Mouse (Mus musculus) megakaryocyte, embryonic 14.5 days (primary cell): Measurements from ENCODE around the gene Etv6. TPM values are rescaled to one million over a fixed set of nuclear protein-coding genes. Genes with fewer than 3 reads are reported as not detected.
"Not testable (repeated sequence)": the region's sequence is repeated elsewhere in the genome, so short reads cannot be mapped to it uniquely, and the experiment has no call there.

Experiments
- H3K27me3 ChIP-seq: replicated peaks from 2 replicates; pipeline ENCODE3; 2012; ENCODE audit warnings: inconsistent platforms
- H3K36me3 ChIP-seq: replicated peaks from 2 replicates; pipeline ENCODE3; 2012; ENCODE audit warnings: low read length, inconsistent platforms, mixed read lengths
- H3K4me1 ChIP-seq: 2 replicates; pipeline ENCODE4 v1.6.1; 2012; ENCODE audit warnings: inconsistent platforms
- H3K4me3 ChIP-seq: replicated peaks from 2 replicates; pipeline ENCODE3; 2012; ENCODE audit warnings: moderate library complexity, mild to moderate bottlenecking, inconsistent platforms
- H3K9me3 ChIP-seq: 2 replicates; pipeline ENCODE4 v1.6.1; 2012; ENCODE audit warnings: inconsistent platforms
- FLI1 ChIP-seq: IDR thresholded peaks from 2 replicates; pipeline ENCODE4 v1.6.1; 2012; ENCODE audit warnings: low read length, inconsistent platforms, mixed read lengths
- GATA1 ChIP-seq: IDR thresholded peaks from 3 replicates; pipeline ENCODE4 v1.6.1; 2012; ENCODE audit warnings: mixed read lengths, low read length, inconsistent platforms, borderline replicate concordance
- polyA plus RNA-seq: library from polyadenylated mRNA; stranded (reverse); fragments of >175 nt; gene quantifications from 2 replicates; pipeline ENCODE4 v1.2.3, GENCODE M21; 2012; ENCODE audit warnings: low replicate concordance; ENCODE audit not compliant: insufficient read depth

Gene Etv6
- 152 and 256 TPM in 2 replicates for polyA plus RNA-seq

DNA sequence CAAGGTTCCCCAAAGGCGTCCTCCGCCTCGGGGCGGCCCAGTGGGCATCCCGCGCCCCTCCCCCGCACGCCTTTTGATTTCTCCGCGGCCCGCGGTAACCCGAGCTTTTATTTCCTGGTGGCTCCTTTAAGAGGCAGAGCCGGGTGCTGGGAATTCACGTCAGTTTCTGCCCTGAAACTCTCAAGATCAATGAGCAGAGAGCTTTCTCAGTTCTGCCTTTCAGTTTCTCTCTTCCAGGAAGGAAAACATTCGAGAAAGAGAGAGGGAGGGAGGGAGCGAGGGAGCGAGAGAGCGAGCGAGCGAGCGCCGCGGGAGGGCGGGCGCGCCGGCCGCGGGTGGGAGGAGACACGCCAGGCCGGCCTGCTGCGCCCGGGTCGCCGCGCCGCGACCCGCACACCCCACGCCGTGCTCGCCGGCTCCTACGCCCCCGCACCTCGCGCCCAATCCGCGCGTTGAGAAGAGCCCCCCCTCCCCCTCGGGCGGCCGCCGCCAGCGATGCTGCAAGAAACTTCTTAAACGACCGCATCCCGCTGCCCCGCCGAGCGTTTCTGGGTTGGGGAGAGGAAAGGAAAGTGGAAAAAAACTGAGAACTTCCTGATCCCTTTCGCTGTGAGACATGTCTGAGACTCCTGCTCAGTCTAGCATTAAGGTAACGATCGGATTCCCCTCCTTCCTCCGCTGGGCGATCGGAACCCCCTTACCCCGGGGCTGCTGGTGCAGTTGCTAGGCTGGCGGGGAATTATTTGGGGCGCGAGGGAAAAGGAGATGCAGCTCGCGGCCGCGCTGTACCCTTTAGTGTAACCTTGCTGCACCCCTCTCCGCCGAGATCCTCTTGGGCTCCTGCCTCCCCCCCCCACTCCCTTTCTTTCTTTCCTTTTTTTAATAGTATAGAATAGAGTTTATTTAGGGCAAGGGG lies at the start of gene Etv6:
Etv6 (plus strand) TSS at position 211 of the 916 bp plus-strand sequence.
- Histone ChIP-seq H3K4me1 (peaks cover 36% of the 10 kb centered on the region), H3K36me3 (peaks cover 4% of the 10 kb centered on the region), H3K27me3 (no peaks in the 10 kb centered on the region), H3K9me3 (no peaks in the 10 kb centered on the region), H3K4me3 (peak within 1 kb of the TSS; percentile 97)
- no peak for TF ChIP-seq FLI1
- TF ChIP-seq GATA1 = no peak

DNA sequence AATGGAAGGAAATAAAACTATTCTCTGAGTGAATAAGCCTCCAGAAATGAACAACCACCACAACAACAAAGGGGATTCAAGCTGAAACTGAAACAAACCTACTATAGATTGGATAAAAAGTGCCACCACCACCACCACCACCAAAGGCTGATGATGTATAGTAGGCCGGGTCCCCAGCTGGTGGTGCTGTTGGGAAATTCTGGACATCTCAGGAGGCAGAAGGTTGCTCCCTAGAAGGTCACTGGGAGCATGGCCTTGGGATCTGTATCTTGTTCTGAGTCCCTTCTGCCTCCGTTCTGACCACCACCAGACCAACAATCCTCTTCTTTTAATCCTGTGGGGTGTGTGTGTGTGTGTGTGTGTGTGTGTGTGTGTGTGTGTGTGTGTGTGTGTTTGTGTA lies 49.3 kb upstream of the Etv6 start:
- no peak overlapping the region for H3K4me3 ChIP-seq
- TF ChIP-seq FLI1 = no peak
- TF ChIP-seq GATA1 = no peak
- H3K27me3 ChIP-seq = peaks cover 1% of the 10 kb centered on the region
- no peaks in the 10 kb centered on the region for H3K9me3 ChIP-seq
- no peaks in the 10 kb centered on the region for H3K36me3 ChIP-seq
- peaks cover 45% of the 10 kb centered on the region for H3K4me1 ChIP-seq

- Histone ChIP-seq H3K36me3 (no peaks in the 10 kb centered on the region), H3K4me3 (no peak overlapping the region), H3K27me3 (peaks cover 1% of the 10 kb centered on the region), H3K9me3 (no peaks in the 10 kb centered on the region), H3K4me1 (peaks cover 45% of the 10 kb centered on the region)
- no peak for TF ChIP-seq GATA1
- TF ChIP-seq FLI1 = no peak
These were observed 48.4 kb upstream of the Etv6 start for GRCm38 (mm10) chr6:133987068-133987591.

DNA sequence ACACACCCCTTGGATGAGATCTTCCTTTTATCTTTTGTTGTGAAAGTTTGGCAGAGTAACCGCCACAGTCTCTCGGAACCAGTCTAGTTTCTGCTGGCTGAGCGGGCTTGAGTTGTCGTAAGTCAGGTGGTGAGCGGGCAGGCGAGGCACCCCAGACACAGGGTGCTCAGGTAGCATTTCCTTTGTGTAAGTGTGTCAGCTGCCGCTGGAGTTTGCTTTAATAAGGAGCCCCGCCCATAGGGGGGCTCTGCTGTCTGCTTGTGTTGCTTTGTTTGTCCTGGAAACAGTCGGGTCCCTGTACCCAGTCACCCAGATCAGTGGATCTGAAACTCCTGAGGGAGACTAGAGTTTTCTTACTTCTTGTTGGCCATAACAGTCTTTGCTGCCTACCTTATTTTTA lies 47.5 kb upstream of the Etv6 start:
- TF ChIP-seq GATA1 (no peak), FLI1 (no peak)
- Histone ChIP-seq H3K36me3 (no peaks in the 10 kb centered on the region), H3K4me1 (peaks cover 45% of the 10 kb centered on the region), H3K9me3 (no peaks in the 10 kb centered on the region), H3K27me3 (peaks cover 1% of the 10 kb centered on the region), H3K4me3 (no peak overlapping the region)

- TF ChIP-seq GATA1 = no peak
- no peak for TF ChIP-seq FLI1
- Histone ChIP-seq H3K27me3 (peaks cover 3% of the 10 kb centered on the region), H3K4me3 (no peak overlapping the region), H3K9me3 (no peaks in the 10 kb centered on the region), H3K36me3 (no peaks in the 10 kb centered on the region), H3K4me1 (peaks cover 8% of the 10 kb centered on the region)
These were observed 38.0 kb upstream of the Etv6 start for GRCm38 (mm10) chr6:133997461-133997860.

- Histone ChIP-seq H3K9me3 (no peaks in the 10 kb centered on the region), H3K4me1 (peaks cover 8% of the 10 kb centered on the region), H3K36me3 (no peaks in the 10 kb centered on the region), H3K4me3 (no peak overlapping the region), H3K27me3 (peaks cover 3% of the 10 kb centered on the region)
- no peak for TF ChIP-seq FLI1
- TF ChIP-seq GATA1 = no peak
These were observed 37.6 kb upstream of the Etv6 start for GRCm38 (mm10) chr6:133997935-133998334.

DNA sequence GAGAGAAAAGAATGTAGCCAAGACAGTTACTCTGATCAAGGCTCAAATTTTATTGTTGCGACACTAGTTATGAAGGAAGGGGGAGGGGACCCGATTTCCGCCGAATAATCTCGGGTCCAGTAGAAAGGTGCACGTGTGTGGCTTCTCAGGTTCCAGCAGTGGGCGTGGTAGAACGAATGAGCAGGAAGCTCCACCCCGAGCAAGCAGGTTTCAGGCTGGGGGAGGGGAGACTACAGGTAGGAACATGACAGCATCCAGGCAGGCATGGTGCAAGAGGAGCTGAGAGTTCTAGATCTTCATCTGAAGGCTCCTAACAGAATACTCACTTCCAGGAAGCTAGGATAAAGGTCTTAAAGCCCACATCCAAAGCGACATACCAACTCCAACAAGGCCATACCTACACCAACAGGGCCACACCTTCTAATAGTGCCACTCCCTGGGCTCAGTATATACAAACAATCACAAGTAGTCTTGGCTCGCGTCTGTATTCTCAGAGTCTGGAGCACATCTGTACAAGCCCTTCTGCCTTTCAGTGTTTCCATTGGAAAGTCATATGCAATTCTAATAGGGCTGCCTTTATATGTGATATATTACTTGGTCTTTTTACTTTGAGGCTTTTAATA lies 20.9 kb upstream of the Etv6 start:
- H3K4me1 ChIP-seq, H3K4me3 ChIP-seq, H3K27me3 ChIP-seq, H3K9me3 ChIP-seq, H3K36me3 ChIP-seq: not testable (repeated sequence)

GRCm38 (mm10) chr6:134018807-134019206 lies 16.7 kb upstream of the Etv6 start:
- H3K27me3 ChIP-seq = peaks cover 8% of the 10 kb centered on the region
- H3K4me3 ChIP-seq = no peak overlapping the region
- H3K9me3 ChIP-seq = no peaks in the 10 kb centered on the region
- peaks cover 3% of the 10 kb centered on the region; the same call in 1 of the 2 replicates for H3K4me1 ChIP-seq
- TF ChIP-seq FLI1 = no peak
- no peak for TF ChIP-seq GATA1
- H3K36me3 ChIP-seq = no peaks in the 10 kb centered on the region

- TF ChIP-seq FLI1 (no peak), GATA1 (no peak)
- H3K27me3 ChIP-seq = peaks cover 6% of the 10 kb centered on the region
- H3K4me1 ChIP-seq = peaks cover 3% of the 10 kb centered on the region; the same call in 1 of the 2 replicates
- H3K9me3 ChIP-seq = no peaks in the 10 kb centered on the region
- H3K36me3 ChIP-seq = no peaks in the 10 kb centered on the region
- H3K4me3 ChIP-seq = no peak overlapping the region
These were observed 14.7 kb upstream of the Etv6 start for GRCm38 (mm10) chr6:134020821-134021220.

DNA sequence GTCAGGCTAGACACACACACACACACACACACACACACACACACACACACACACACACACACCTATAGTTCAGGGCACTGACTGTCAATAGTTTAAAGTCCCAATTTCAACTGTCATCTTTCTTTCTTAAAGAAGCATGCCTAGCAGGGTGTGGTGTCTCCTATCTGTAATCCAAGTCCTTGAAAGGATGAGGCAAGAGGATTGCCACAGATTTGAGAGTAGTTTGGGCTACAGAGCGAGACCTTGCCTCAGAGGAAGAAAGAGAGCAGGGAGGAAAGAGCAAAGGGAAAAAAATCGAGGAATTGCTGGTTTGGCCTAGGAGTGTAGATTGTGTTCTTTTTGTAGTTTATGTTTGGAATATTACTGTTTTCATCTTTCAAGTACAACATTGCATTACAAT lies 9.2 kb upstream of the Etv6 start:
- no peaks in the 10 kb centered on the region for H3K36me3 ChIP-seq
- H3K4me1 ChIP-seq = peaks cover 3% of the 10 kb centered on the region; the same call in 1 of the 2 replicates
- TF ChIP-seq GATA1 (no peak), FLI1 (no peak)
- no peak overlapping the region for H3K4me3 ChIP-seq
- peaks cover 3% of the 10 kb centered on the region; the same call in 1 of the 2 replicates for H3K9me3 ChIP-seq
- no peaks in the 10 kb centered on the region for H3K27me3 ChIP-seq
